Mouse (Mus musculus) mesoderm, embryonic 11.5 days (tissue): ENCODE data around the gene Uqcrh.

ENCODE experiments used
- DNase-seq: peaks from one replicate; pipeline ENCODE4 v3.0.0-alpha.2; 2012; ENCODE audit warnings: low read depth, low spot score

Uqcrh gene

DNA sequence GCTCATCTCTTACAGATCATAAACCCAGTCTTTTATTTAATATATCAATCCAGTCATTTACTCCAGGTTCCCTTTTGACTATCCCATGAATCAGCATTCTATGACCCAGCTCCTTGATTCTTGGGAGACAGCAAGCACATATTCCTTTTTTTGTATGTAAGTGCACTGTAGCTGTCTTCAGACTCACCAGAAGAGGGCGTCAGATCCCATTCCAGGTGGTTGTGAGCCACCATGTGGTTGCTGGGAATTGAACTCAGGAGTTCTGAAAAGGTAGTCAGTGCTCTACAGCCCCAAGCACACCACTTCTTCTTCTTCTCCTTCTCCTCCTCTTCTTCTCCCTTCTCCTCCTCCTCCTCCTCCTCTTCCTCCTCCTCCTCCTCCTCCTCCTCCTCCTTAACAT is 17.3 kb downstream of the Uqcrh start:
- DNase-seq: no peak

DNA sequence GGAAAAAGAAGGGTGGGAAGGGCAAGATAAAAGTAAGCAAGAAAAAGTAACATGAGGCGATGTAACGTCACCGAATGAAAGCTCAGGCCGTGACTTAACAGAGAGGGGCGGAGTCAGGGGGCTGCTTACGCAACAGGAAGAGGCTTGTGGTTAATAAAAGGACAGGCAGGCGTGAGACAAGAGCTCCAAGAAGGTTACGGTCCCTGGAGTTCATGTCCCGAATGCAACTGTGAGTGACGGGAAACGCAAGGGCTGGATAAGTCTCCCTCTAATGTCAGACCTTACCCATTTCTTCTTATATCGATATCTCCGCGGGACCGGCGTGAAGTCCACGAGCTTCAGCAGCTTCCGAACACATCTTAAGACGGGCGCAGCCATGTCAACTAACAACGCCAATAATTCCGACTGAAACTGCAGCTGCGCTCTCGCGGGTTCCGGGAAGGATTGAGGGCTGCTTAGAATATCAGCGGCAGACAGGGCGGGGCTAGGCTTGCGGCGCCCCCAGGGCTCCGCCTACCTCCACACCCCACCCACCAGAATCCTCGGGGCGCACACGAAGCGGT is 21.4 kb downstream of the Uqcrh start, which contains the start of gene Nsun4:
Gene Nsun4 (minus strand): TSS at position 478 of the 563 bp plus-strand sequence.
- peak; percentile 92 for DNase-seq

DNA sequence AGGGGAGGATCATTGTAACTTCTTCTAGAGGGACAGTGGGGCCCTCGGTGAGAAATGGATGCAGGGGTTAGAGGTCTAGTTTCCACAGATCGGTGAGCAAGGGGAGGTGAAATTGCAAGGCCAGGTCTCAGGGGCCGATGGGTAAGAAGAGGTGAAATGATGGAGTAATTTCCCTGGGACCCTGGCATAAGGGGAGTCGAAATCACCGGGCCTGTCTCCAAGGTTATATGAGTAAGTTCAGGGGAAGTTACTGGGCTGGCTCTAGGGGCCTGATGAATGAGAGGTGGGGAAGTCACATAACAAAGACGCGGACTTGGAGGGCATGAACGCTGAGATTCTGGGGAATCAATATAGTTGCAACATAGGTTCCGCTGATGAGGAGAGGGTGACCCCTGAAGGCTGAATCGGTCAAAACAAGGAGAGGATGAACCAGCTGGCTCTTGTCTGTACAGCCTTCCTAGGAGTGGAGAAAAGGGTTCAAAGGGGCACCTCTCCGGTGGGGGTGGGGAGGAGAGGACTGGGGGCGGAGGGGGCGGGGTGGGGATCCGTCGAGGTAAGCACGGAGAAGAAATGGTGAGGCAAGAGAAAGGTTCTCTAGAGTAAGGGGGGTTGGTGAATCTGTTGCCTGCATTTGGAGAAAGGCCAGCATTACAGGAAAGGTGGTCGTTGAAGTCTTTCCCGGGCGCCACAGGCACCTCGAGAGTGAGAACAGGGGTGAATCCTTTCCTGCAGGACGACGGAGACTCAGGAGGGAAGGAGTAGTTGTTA is 22.2 kb downstream of the Uqcrh start:
- DNase-seq: peak; percentile 48

DNA sequence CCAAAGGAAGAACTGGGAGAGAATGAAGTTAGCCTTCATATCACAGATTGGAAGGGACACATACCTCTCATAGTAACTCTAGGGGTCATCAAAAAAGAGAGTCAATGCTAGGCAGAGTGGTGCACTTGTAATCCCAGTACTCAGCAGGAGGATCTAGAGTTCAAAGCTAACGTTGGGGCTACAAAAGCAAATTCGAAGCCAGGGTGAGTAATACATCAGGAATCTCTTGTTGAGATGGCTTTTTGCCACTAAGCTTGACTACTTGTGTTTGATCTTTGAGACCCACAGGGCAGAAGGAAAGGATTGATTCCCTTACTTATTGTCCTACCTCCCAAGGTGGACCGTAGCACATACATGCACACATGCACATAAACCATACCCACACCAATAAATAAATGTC is 25.7 kb downstream of the Uqcrh start:
- DNase-seq: no peak

DNA sequence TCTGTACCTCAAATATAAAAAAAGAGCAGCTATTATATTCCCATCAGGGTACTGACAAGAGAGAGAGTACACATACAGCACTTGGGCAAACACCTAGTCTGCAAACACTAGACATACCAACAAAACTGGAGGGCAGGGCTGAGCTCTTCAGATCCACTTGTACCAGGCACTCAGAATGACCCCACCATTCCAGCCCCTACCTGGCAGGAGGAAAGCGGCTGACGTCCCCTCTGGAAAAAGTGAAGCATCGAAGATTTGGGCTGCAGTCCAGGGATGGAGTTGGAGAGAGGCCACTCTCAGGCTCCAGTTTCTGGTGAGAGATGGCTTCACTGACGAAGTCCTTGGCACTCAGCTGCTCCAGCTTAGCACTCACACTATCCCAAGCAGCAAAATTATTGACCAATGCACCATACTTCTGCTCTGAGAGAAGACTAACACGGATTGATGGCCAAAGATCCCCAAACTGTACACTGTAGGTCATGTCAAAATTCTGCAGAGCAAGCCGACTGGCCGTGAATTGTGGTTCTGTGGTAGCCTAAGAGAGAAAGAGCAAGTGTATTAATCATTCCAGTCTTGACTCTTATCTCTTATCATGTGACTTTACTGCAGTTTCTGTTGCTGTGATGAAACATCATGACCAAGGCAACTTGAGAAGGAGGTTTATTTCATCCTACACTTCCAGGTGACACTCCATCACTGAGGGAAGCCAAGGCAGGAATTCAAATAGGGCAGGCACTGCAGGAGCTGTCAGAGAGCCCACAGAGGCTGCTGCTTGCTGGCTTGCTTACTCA is 26.5 kb downstream of the Uqcrh start:
- DNase-seq: no peak

DNA sequence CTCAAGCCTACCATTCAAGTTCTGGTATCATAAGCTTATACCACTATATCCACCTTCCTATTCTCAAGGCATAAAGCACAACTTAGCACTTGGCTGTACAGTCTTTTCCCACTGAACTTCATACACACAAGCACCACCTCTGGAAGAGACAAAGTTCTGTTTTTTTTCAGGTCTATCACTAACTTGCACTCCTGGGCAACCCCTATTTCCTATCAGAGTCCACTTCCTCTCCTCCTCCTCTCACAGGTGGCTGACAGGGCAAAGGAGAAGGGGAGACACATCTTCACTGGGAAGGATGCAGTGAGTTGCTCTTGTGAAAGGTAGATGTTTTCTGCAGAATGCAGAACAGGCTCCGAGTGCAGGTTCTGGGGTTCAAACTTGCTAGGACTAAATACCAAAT is 27.2 kb downstream of the Uqcrh start:
- DNase-seq: no peak

DNA sequence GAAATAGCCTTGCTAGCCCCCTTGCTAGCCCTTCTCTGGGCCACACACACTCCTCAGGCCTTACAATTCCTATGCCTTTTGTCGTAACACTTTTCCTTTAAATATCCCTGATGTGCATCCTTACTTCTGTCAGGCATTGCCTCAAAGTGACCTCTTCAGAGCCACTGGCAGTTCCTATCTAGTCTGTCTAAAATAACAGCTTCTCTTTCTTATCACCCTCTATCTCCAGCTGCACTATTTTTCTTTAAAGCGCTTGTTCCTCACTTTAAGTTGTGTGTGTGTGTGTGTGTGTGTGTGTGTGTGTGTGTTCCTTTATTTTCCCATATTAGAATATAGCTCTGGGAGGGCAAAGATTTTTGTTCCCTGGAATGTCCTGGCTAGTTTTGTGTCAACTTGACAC is 28.3 kb downstream of the Uqcrh start:
- no peak for DNase-seq

DNA sequence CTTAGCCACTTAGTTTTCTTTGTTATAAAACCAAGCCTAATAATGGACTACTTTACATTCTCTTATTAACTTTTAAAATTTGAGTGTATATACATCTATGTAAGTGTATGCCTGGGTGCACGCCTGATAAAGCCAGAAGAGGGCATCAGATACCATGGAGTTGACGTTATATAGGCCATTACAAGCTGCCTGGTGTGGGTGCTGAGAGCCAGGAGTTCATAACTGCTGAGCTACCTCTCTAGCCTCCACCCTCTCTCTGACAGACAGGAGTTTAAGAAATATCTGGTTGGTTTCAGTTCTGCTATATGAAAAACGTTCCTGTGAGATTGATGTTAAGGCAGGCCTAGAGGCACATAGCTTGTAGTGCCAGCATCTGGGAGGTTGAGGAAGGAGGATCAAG is 32.7 kb downstream of the Uqcrh start:
- DNase-seq: no peak

DNA sequence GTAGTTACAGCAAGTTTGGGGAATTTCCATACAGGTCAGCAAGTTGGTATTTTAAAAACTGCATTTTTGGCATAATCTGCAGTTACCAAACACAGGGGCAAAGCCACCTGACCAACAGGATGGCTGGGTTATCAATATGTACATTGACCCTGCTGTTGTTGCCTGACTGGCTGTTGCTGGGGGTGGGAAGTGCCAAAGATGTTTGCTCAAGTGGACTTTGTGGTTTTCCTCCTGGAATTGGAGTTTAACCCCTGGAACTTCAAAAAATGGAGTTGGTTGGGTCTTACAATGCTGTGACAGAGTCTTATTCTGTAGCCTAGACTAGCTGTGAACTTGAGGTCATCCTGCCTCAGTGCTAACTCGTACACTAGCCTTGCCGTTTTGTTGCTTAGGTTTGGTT is 34.4 kb downstream of the Uqcrh start:
- DNase-seq: no peak

DNA sequence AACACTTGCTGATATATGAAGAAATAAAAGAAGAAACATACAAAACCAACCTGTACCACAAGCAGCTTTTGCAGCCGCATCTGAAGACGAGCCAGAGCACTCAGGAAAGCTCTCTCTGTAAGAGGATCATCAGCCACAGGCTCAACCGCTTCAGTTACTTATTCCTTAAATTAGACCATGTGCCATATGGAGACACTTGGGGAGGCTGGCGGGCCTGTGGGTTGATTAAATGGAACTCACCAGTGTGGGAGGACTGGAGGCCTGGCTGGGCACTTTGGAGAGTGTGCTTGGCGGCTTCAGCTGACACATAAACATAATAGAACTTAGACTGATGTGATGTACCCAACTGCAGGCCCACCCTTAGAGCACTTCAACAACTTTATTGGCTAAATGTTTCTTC is 41.5 kb downstream of the Uqcrh start:
- DNase-seq: no peak

DNA sequence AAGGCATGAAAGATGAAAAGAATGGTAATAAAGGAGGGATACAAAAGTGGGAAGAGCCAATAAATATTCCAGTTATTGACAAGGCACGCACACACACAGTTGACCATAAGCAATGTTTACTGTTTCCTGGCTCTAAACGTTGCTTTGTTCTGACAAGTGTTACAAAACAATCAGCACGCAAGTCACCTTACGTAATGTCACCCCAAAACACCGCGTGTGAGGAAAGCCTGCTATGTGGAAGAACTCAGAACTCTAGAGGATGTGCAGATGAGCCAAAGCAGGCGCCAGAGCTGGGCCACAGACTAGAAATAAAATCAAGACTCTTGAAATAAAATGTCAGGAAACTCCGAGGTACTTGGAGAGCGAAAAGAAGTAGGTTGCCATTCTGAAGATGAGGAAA is 42.0 kb downstream of the Uqcrh start:
- no peak for DNase-seq

DNA sequence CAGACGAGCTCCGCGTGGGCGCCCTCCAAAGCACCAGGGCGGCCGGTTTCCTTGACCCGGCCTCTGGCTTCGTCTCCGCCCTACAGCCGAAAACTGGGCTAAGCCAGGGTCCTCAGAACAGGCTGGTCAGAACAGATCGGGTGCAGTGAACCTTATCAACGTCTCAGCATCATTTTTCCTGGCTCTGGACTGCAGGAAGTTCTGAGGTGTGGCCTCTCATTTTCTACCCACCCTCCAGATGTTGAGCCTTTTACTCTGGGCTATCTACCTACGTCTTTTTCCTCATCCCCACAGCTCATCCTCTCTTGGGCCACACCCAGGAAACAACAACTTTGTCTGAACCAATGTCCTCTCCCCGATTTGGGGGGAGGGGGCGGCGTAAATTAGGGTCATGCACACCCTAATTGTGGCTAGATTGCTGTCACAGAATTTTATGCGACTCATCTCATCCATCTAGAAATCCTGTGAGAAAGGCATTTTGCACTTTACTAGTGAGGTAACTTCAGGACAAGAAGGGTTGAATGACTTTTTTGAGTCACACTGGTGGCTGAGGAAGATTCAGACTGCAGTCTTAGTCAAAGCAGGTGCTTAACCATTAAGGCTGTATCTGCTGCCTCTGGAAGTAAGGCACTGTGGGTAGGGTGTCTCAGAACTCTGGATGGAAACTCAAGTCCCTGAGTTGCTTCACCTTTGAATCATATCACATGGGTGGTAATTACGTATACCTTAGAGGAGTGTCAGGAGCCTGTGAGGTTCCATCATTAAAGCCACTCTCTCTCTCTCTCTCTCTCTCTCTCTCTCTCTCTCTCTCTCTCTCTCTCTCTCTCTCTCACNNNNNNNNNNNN is 56.7 kb downstream of the Uqcrh start, which contains the start of gene Faah:
Gene Faah (minus strand): TSS at position 25 of the 845 bp plus-strand sequence.
- no peak for DNase-seq

DNA sequence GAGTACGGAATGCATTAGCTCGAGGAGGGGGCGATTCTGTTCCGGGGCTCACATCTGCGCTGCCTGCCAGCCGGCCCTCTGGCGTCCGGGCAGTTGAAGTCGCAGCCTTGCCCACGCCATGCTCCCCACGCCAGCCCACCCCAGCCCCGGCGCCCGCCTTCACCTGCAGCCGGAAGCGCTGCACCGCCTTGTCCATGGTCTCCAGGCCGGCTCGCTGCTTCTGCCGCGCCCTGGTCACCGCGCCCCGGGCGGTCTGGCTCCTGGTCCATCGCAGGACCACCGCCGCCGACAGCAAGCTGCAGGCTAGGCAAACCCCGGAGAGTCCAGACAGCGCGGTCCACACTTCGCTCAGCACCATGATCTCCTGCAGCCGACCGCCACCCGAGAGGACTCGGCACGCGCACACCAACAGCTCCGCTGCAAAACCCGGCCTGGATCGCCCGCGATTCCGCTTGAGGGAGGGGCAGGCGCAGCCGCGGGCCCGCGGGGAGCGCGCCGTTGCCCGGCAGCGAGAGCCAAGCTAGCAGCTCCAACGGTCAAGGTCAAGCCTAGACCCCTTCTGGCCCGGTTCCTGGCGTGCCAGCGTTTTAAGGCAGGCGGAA is 57.5 kb downstream of the Uqcrh start:
- peak; percentile 76 for DNase-seq
